Mouse (Mus musculus): ENCODE results near the gene Sumo1.

DNA sequence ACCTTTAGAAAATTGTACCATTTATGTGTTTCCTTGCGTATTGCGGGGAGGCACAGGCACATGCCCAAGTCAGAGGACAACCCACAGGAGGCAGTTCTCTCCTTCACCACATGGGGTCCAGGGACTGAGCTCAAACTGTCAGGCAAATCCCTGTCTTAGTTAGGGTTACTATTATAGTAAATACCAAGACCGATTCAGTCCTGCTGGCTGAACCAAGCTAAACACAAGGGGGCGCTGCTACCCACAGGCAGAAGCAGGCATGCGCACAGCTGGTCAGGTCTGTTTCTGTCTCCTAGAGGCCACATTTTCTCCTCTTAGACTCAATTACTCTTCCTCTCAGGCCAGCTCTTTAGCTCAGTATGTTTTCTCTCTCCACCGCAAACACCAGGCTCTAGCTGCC, 56.8 kb downstream of the Sumo1 start:
- no peak for TF ChIP-seq USF1 (IDR thresholded peaks at IDR 0.05; ENCODE audit: low read depth)
- no peak for TF ChIP-seq CTCF (IDR thresholded peaks at IDR 0.05; ENCODE audit: control insufficient read depth, insufficient read depth, insufficient read length)
- TF ChIP-seq MYOD1 (IDR thresholded peaks at IDR 0.05; ENCODE audit: control insufficient read depth, insufficient read length, low read depth): no peak

Data from C2C12 (cell line).